Mouse (Mus musculus) heart, adult 18-20 months (tissue): Measurements from ENCODE around the gene Gm7534. TPM values are rescaled to one million over a fixed set of nuclear protein-coding genes. Genes with fewer than 3 reads are reported as not detected.

ENCODE experiments used
- DNase-seq, 2 experiments: peaks; one replicate each; pipeline ENCODE4 v3.0.0; 2021 to 2022; ENCODE audit warnings: mixed read lengths in 1 of 2
- long read RNA-seq, 2 experiments: library from polyadenylated mRNA; stranded (forward); transcript quantifications; one replicate each; pipeline ENCODE4 v2.0.0; 2021
- total RNA-seq, 2 experiments: library from RNA; stranded (reverse); gene quantifications; 2 replicates each; pipeline ENCODE4 v1.2.3; 2021

Gene Gm7534
- total RNA-seq: not detected
- long read RNA-seq, experiment 1: 0 reads
- long read RNA-seq, experiment 2: 0 reads

DNA sequence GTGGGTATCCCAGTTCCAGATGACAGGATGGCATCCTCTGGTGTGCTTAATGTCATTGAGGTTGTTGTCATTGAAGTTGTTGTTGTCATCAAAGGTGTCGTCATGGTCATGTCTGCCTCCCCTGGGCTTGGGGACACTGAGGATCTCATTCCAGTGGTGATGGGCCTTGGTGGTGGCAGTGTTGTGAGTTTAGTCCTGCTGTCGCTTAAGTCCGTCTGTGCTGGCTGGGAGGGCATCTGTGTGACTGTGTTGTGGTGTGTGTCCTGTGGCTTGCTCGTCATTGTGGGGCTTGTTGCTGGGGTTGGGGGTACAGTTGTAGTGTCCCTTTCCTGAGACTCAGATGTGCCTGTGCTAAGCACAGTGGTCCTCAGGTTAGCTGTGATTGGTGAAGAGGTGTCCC lies at the start of gene Gm7534:
Gene Gm7534 (minus strand): TSS at position 101 of the 400 bp plus-strand sequence.
- DNase-seq: no peak

DNA sequence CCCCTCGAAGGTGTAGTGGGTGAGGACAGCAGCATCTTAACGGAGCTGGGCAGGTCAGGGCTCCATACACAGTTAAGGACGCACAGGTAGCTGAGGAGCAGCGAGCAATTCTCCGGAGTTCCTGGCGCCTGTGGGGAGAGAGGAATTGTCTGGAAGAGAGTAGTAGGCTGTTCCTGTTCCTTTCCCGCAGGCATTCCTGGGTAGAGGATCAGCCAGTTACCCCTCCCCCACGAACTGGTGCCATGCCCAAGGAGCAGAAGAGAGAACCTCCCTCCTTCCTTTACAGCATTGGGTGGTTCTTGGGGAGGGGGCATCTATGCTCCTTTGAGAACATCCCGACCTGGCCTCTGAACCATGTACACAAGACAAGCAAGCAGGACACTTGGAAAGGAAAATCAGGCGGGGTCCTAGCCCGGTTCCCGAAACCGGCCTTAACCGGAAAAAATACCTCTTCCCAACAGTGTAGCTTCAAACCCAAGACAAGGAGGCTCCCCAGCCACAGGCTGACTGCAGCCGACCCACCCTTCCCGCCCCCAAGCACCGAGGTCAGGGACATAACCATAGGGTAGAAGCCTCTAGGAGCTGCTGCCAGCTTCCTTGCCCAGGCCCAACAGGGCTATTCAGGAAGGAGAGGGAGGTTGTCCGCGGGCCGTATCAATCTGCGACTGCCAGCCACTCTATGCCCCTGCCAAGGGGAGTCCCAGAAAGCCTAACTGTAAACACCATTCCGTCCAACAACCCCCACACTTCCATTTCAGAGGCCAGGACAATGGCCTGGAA lies 49.5 kb upstream of the Gm7534 start:
- DNase-seq: peak; percentile 38 to 51

DNA sequence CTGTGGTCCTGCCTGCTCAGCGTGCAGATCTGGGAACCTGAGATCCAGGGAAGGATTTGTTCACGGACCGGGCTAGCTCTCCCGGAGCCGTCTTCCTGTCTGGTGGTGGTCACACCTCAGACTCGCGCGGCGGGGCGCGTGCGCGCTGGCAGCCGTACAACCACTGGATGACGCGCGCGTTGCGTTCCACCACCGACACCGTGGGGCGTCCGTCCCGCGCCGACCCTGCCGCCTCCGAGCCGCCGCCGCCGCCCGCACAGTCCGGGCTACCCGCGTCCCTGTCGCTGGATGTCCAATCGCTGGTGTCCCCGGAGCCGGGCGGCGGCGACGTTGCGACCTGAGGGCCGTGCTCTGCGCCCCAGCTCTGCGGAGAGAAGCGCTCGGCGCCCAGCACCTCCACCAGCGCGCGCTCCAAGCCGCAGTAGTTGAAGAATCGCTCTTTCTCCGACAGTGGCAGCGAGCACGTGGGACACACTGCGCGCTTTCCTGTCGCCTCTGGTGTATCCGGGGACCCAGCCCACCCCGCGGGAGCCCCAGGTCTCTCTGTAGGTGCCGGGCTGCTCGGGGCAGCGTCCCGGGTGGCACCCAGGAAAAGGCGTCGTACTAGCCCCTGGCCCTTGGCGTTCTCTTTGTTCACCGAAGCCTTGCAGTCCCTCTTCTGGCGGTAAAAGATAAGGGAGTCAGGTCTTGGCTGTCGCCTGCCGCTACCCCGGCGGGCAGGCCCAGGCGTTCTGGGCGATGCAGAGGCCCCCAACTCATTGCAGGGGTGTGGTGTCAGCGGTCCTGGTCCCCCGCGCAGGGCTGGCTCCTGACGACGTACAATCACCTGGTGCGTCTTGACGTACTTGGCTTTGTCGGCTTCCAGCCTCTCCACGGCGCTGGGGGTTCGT lies 48.7 kb upstream of the Gm7534 start:
- DNase-seq: peak; percentile 37 to 56

DNA sequence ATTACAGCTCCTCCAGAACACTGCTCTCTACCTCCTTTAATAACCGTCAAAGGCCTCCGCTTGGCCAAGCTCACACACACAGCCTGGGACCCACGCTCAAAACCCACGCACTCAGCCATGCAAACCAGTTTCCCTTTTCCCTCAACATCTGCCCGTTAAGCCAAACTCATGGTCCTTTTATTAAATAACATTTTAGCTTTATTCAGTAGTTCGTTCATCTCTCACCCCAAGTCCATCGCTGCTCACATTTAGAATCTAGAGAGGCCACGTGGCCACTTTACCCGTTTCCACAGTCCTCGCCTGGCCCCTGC lies 48.1 kb upstream of the Gm7534 start:
- DNase-seq: no peak

DNA sequence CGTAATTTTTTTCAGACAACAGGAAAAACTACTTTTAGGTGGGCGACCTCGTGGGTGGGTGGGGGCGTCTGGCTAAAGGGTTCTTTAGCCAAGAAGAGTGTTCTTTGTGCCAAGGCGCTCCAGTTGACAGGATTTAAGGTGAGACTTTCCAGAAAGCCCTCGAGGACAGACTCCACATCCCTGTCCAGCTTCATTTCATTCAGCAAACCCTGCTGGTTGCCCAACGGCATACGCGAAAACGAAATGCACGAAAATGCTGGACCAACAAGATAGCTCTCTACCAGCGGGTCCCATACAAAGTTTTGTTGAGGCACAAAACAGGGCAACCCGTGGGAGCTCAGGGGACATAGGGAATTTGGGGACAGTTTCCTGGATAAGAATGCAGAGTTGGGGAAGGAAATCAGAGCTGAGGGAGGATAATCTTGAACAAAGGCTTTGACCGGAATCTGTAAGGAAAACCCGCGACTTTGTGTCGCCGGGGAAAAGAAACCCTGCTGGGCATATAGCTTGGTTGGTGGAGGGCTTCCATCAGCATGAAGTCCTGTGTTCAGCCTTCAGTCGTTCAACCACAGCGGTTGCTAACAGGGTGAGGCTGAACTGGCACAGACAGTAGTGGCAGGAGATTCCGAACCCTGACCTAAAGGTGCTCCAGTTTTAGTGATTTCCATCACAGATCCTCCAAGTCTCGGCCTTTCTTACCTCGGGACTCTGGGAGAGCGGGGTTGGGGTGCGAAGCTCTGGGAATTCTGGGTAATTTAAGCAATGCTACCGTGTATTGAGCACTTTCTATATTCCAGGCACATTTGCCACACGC lies 47.5 kb upstream of the Gm7534 start:
- DNase-seq: peak in 1 of 2 experiments; percentile 24

DNA sequence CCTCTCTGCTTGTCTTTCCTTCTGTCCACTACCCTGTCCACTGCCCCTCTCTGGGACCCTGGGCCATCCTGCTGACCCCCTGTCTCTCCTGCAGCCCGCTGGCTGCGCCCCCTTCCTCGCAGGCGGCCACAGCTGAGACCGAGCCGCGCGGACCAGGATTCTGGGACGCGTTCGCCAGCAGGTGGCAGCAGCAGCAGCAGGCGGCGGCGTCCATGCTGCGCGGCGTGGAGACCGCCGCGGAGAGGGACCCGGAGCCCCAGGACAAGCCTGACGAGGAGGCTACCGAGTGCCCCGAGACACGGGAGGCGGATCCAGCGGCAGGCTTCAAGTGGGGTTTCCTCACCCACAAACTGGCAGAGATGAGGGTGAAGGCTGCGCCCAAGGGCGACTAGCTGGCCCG lies 46.8 kb upstream of the Gm7534 start:
- peak; percentile 68 to 86 for DNase-seq

DNA sequence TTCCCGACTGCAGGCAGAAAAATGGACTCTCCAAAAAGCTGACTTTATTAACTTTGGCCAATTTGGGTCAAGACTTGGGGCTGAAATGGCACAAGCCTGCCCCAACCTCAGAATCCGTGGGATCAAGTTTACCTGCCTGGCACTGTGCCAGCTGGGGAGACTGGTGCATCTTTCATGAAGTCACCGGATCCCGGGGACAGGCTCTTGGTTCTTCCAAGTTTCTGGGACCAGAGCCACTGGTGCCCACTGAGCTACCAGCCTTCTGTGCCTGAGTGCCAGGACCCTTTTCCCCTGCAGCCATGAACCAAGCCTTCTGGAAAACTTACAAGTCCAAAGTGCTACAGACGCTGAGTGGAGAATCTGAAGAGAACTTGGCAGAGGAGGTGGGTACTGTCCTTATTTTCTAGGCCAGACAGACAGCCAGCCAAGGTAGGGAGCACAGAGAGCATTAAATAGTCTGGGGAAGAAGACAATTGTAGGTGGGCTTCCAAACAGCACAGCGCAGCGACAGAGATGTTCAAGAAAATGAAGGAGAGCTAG lies 44.0 kb upstream of the Gm7534 start, which contains the start of gene Gm30191:
Gene Gm30191 (plus strand): TSS at position 217 of the 540 bp plus-strand sequence.
- DNase-seq: no peak

DNA sequence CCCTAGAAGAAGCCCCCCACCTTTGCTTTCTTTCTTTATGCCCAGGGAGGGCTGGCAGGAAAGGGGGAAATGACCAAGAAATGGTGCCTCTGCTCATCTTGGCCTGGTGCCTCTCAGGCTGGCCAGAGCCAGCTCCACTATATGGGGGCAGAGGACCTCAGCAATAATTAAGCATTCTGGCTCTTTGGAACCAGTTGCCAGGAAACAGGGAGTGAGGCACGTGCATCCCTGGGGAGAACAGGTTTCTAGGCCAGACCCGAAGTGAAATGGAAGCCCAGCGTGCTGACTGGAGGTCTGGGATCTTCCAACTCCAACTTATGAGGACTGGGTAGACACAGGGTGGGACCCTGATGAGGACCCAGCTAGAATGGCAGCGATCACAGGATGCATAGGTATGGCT lies 43.5 kb upstream of the Gm7534 start:
- DNase-seq: no peak

DNA sequence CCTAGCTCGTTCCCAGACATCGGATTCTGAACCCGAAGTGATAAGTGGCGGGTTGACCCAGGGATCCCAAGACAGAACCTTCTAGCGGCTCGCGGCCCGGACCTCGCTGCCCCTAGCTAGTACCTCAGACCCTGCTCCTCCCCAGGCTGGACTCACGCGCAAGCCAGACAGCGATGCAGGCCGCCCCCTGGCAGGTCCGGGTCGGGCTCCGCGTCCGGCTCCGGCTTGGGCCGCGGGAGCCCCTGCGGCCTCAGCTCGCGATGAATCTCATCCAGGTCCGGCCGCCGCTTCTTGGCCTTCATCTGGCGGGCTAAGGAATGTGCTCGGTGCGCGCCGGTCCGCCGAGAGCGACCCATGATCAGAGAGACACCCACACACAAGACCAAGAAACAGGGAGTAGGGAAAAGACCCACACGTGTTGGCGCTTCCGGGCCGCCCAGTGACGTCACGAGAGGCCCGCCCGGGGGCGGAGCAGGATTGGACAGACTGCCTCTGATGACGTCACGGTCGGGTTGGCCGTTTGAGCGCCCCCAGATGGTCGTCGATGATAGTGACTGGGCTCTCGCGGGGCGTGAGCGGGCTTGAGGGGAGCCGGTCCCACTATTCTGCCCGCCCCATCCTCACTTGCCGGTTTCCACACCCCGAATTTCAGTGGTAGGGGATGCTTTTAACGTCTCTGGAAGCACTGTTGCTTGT lies 42.5 kb upstream of the Gm7534 start, which contains the start of gene Zfp593:
Gene Zfp593 (minus strand): TSS at position 445 of the 696 bp plus-strand sequence.
- DNase-seq: peak; percentile 94 to 98

DNA sequence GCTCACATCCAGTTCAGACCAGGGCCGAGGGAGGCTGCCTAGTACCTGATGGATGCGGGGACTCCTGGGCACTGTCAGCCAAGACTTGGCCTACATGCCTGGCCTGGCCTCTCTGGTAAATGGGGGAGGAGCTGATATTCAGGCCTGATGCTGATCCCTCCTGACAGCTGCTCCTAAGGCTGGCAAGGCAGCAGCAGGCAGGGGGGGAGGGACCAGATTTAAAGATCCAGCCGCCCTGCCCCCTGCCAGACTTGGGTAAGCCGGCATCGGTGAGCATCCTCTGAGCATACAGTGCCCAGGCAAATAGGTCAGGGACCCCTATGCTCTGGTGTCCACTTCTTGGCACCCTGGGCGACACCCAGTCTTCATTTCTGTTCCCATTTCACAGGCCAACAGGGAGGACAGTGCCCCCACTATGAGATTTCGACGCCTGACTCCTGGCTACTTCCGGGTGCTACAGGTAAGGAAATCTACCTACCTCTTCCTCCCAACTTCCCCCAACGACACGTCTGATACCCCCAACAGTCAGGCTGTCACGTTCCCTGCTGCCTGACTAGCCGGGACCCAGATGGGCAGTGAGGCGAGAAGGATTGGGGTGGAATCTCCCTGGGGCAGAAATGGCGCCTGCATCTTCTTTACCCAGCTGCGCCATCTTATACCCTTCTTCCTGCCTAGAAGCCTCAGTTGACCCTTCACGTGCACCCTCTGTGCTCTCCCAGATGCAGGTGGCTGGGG lies 40.9 kb upstream of the Gm7534 start, which contains the start of gene E130218I03Rik:
Gene E130218I03Rik (plus strand): TSS at position 147 of the 735 bp plus-strand sequence.
- no peak for DNase-seq

DNA sequence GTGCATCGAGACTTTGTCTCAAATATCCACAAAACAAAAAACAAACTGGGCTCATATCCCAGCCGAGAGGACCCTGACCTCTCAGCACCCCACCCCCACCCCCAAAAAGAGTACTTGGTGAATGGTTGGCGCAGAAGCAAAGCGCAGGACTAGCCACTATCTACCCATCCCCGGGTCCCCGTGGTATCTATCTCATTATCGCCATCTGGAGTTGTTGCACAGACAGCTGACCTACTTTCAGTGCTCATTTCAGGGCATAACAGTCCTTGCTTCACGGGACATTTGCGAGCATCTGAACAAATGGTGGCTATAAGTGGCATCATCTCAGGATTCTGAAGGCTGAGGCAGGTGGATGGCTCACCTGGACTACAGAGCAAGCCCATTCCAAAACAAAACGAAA lies 35.9 kb upstream of the Gm7534 start:
- DNase-seq: no peak

DNA sequence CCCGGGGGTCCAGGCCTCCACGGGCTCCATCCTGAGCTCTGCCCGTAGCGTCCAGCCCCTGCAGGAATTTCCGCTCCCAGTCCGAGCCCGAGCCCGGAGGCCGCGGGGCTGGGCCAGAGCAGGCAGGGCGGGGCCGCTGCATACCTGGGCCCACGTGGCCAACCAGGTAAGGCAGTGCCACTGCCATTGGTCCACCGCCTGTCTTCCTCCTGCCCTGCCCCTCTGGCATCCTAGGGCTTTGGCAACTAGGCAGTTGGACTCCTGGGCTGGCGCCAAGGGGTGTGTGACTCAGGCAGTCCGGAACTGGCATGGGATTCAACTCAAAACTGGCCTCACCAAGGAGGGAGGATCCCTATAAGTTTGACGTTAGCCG lies 35.5 kb upstream of the Gm7534 start, which contains the start of gene Cnksr1:
Gene Cnksr1 (minus strand): TSS at position 121 of the 373 bp plus-strand sequence.
- DNase-seq: peak; percentile 81 to 86

DNA sequence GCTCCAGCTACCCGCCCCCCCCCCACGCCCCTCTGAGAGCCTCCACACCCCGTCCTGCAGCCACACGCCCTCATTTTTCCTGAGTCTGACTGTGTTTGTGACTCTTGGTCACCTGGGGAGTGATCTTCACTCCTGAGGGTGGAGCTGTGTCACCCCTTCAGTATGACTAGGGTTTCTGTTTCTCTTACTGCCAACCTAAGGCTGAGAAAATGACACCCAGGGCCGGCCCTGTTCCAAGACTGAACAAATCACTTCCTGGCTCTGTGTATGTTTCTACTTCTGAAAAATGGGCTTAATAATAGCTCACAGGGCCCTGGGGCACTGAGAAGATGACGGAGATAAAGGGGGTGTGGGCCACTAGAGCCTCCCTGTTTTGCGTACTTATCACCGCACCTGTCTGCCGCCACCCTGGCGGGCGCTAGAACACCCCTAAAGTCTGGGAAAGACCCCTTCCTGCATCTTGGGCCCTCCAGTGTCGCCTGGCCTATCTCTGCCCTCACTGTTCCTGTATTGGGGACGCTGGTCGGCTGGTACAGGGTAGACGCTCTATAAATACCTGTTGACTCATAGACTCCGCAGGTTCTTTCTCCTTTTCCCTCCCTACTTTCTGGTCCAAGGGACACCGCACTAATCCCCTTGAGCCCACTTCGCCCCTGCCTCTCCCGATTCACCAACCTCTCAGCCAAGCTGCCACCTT lies 34.9 kb upstream of the Gm7534 start:
- DNase-seq: peak in 1 of 2 experiments; percentile 28

DNA sequence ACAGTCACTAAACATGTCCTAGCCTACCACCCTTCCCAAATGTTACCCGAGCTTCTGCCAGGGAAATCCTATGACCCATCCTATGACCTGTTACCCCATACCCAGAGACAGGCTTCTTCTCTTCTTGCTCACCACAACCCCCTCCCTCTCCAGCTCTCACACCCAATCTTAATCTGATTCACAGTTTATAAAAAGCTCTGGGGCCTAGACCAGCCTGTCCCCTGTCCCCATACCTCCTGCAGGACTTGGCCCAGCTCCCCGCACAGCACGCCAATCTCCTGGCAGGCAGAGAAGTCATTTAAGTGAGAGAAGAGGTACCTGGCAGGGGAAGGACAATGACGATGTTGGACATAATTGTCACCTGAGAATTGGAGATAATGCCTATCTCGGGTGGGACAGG lies 32.1 kb upstream of the Gm7534 start:
- DNase-seq: peak; percentile 51 to 67

DNA sequence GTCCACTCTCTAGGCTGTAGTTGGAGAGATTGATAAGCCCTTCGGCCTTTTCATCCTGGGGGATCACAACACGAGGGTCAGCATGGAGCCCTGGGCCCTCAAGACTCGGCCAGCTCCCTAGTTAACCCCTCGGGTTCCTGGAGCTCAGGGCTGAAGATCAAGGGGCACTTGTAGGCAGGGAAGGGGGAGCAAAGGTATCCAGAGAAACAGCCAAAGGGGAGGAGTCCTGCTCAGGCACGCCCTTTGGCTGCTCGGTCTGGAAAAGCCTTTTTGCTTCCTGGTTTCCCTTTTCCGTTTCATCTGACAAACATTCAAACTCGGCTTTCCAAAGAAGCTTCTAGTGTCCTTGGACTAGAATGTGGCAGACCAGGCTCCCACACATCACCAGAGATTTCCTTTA lies 27.6 kb upstream of the Gm7534 start:
- no peak for DNase-seq

DNA sequence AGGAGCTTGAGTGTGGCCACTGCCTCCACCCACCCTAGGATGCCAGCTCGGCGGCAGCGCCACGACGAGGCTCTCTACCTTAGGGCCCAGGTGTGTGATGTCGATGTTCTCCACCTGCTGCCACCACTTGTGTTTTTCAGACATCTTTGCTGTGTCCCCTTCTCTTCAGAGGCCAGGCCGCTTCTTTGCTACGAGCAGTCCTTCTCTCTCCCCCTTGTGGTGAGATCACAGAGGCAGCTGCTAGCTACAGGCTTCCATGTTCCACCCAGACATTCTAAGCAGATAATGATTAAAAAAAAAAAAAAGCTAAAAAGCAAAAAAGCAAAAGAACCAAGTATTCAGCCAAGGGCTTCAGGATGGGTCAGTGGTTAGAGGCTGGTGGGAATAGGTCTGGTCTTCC lies 24.4 kb upstream of the Gm7534 start, which contains the start of gene Catsper4:
Gene Catsper4 (minus strand): TSS at position 190 of the 400 bp plus-strand sequence.
- no peak for DNase-seq

DNA sequence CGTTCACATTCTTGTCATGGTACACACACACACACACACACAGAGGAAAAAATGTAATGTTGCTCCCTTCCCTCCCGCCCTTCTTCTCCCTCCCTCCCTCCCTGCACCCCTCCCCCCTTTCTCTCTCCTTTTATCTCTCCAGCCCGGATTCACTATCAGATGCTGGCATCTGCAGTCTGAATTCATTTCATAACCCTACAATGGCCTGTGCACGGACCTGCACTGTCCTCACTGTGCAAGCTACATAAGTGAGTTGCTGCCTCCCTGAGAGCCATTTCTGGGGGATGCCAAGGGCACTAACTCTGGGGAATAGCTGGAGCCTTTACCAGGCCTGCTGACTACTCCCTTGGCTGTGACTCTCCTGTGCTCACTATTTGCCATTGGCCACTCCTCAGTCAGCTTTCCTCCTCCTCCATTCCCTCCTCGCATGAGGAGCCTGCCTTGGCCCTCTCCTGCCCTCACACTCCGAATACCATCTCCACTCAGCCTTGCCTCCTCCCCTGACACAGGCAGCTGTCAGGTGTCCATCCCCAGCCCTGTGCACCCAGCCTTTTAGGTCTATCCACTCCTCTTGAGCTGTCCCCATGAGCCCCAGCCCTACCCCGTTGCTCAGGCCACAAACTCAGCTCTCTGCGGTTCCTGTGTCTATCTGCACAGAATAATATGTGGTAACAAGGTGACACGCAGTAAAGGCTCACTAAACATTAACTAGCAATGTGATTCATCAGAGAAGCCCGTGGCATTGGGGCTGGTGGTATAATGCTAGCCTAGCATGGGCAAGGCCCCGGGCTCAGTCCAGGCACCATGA lies 20.2 kb upstream of the Gm7534 start:
- DNase-seq: no peak

DNA sequence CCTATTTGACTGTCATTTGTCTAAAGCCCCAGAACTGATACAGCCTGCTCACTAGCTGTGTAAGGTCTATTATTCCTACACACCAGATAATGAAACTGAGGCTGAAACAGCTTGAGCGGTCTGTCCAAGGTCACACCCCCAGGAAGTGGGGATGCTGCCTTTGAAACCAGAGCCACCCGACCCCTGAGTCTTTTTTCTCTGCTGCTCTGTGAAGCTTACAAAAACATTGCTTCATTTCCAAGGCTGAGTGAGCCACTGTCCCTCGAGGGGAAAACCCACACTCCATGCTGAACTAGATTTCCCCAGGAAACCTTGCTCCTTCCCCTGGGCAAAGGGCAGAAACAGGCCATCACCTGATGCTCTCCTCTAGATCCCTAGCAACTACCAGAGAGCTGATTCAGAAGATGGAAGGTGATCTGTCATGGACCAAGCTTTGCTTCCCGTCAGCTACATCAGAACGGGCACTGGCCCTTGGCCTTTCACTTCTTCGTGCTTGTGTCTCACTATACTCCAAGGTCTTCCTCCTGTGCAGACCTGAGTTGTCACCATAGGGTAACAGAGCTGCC lies 3.8 kb upstream of the Gm7534 start:
- DNase-seq: no peak
